Comparison of ENCODE assay signal across 27 mouse cellular contexts in genomic region chr11:26516086-26516485, GRCm38 (mm10).
DNase-seq lines count a peak whose midpoint lies in the region; ATAC-seq and TF ChIP-seq lines count a peak whose summit lies in the region.
"Had no signal": no experiment of that assay in that cellular context is flagged by ENCODE, and none has a peak within 500 bp of the region (broad histone marks: within the 10 kb centered on the region; RNA-seq: fewer than 3 reads in every experiment).

No protein-coding gene starts in this region.

- no peak for ATAC-seq in heart, embryonic 13.5 days (ENCODE audit: extremely low read depth, insufficient number of reproducible peaks, low FRiP score, low TSS enrichment)
- peak; percentile 73 for ATAC-seq in heart, embryonic 16.5 days (replicated peaks; ENCODE audit: extremely low read depth, insufficient read depth, low FRiP score)
- peak; percentile 64; the same call in 1 of the 2 replicates for ATAC-seq in lung, embryonic 15.5 days (ENCODE audit: borderline replicate concordance, extremely low read depth, low FRiP score, low TSS enrichment)
- ATAC-seq in midbrain, embryonic 11.5 days (ENCODE audit: low FRiP score): no peak
- no peak for ATAC-seq in midbrain, postnatal 0 days (ENCODE audit: low FRiP score)
- ATAC-seq: CD4-positive, CD25-positive, alpha-beta regulatory T cell, adult 4 months; forebrain, embryonic 14.5 days; forebrain, postnatal 0 days; hindbrain, postnatal 0 days; inflammation-experienced regulatory T-cells, adult 6 months; intestine, embryonic 16.5 days had no signal

- peak overlapping the region; percentile 65 for H3K27ac ChIP-seq in heart, embryonic 13.5 days (replicated peaks)
- H3K27ac ChIP-seq in heart, embryonic 10.5 days: no peak overlapping the region
- H3K27ac ChIP-seq in heart, embryonic 16.5 days (ENCODE audit: low read length): peak overlapping the region; percentile 61
- no peak overlapping the region for H3K27ac ChIP-seq in lung, embryonic 15.5 days
- H3K27ac ChIP-seq in midbrain, embryonic 11.5 days (ENCODE audit: low read depth, low read length): no peak overlapping the region
- H3K27ac ChIP-seq in midbrain, postnatal 0 days (ENCODE audit: low read depth, low read length): no peak overlapping the region
- H3K27ac ChIP-seq: embryonic facial prominence, embryonic 12.5 days; embryonic facial prominence, embryonic 15.5 days; gastrocnemius, adult 2 months; heart, adult 2 months; hindbrain, embryonic 14.5 days; hindbrain, postnatal 0 days had no signal

- no peak overlapping the region for H3K4me3 ChIP-seq in heart, embryonic 13.5 days
- no peak overlapping the region for H3K4me3 ChIP-seq in heart, embryonic 10.5 days
- H3K4me3 ChIP-seq in heart, embryonic 16.5 days (ENCODE audit: low read length): no peak overlapping the region
- no peak overlapping the region for H3K4me3 ChIP-seq in lung, embryonic 15.5 days
- H3K4me3 ChIP-seq in lung, adult 2 months (replicated peaks; ENCODE audit: extremely low read depth, low read depth, low read length): no peak overlapping the region
- H3K4me3 ChIP-seq in midbrain, embryonic 11.5 days (ENCODE audit: low read depth, low read length): no peak overlapping the region
- no peak overlapping the region for H3K4me3 ChIP-seq in midbrain, postnatal 0 days (ENCODE audit: low read depth, low read length)
- H3K4me3 ChIP-seq: embryonic facial prominence, embryonic 12.5 days; embryonic facial prominence, embryonic 15.5 days; gastrocnemius, adult 2 months; heart, adult 2 months had no signal

- TF ChIP-seq CTCF in lung, adult 2 months (IDR thresholded peaks at IDR 0.05; ENCODE audit: insufficient read depth, low read length): no peak
- no peak for TF ChIP-seq CTCF in midbrain, postnatal 0 days (IDR thresholded peaks at IDR 0.05)

- H3K36me3 ChIP-seq in heart, embryonic 13.5 days: no peaks in the 10 kb centered on the region
- no peaks in the 10 kb centered on the region for H3K36me3 ChIP-seq in heart, embryonic 10.5 days
- H3K36me3 ChIP-seq in heart, embryonic 16.5 days (ENCODE audit: control insufficient read depth, insufficient read depth): no peaks in the 10 kb centered on the region
- H3K36me3 ChIP-seq in lung, embryonic 15.5 days: no peaks in the 10 kb centered on the region
- no peaks in the 10 kb centered on the region for H3K36me3 ChIP-seq in midbrain, embryonic 11.5 days (ENCODE audit: control insufficient read depth, insufficient read depth, low read length)
- H3K36me3 ChIP-seq in midbrain, postnatal 0 days (ENCODE audit: insufficient read depth, low read length): no peaks in the 10 kb centered on the region
- H3K36me3 ChIP-seq: embryonic facial prominence, embryonic 12.5 days; embryonic facial prominence, embryonic 15.5 days had no signal

- peak overlapping the region; percentile 25; the same call in 1 of the 2 replicates for H3K4me2 ChIP-seq in heart, embryonic 13.5 days
- H3K4me2 ChIP-seq in heart, embryonic 16.5 days (ENCODE audit: low read depth, low read length): no peak overlapping the region
- no peak overlapping the region for H3K4me2 ChIP-seq in lung, embryonic 15.5 days
- H3K4me2 ChIP-seq in midbrain, embryonic 11.5 days: no peak overlapping the region
- H3K4me2 ChIP-seq in midbrain, postnatal 0 days (ENCODE audit: low read depth, low read length, poor library complexity, severe bottlenecking): no peak overlapping the region
- H3K4me2 ChIP-seq: embryonic facial prominence, embryonic 12.5 days; embryonic facial prominence, embryonic 15.5 days; hindbrain, embryonic 14.5 days had no signal

- no peaks in the 10 kb centered on the region for H3K27me3 ChIP-seq in heart, embryonic 13.5 days (replicated peaks)
- no peaks in the 10 kb centered on the region for H3K27me3 ChIP-seq in heart, embryonic 10.5 days (ENCODE audit: insufficient read depth, poor library complexity, severe bottlenecking)
- no peaks in the 10 kb centered on the region for H3K27me3 ChIP-seq in heart, embryonic 16.5 days (ENCODE audit: control insufficient read depth, insufficient read depth, low read length)
- no peaks in the 10 kb centered on the region for H3K27me3 ChIP-seq in lung, embryonic 15.5 days
- no peaks in the 10 kb centered on the region for H3K27me3 ChIP-seq in midbrain, embryonic 11.5 days (ENCODE audit: control insufficient read depth, insufficient read depth, low read length)
- no peaks in the 10 kb centered on the region for H3K27me3 ChIP-seq in midbrain, postnatal 0 days (ENCODE audit: insufficient read depth, low read length)
- H3K27me3 ChIP-seq: embryonic facial prominence, embryonic 12.5 days; embryonic facial prominence, embryonic 15.5 days had no signal

- no peak overlapping the region for H3K9ac ChIP-seq in heart, embryonic 13.5 days
- H3K9ac ChIP-seq in heart, embryonic 16.5 days (ENCODE audit: low read length): no peak overlapping the region
- no peak overlapping the region for H3K9ac ChIP-seq in lung, embryonic 15.5 days
- no peak overlapping the region for H3K9ac ChIP-seq in midbrain, embryonic 11.5 days (ENCODE audit: low read length)
- no peak overlapping the region for H3K9ac ChIP-seq in midbrain, postnatal 0 days (replicated peaks; ENCODE audit: low read length, poor library complexity, severe bottlenecking)
- H3K9ac ChIP-seq: embryonic facial prominence, embryonic 12.5 days; embryonic facial prominence, embryonic 15.5 days; forebrain, postnatal 0 days; hindbrain, embryonic 14.5 days had no signal

- TF ChIP-seq POLR2A in lung, adult 2 months (IDR thresholded peaks at IDR 0.05; ENCODE audit: borderline replicate concordance, extremely low read depth, low read depth, low read length): no peak

- WGBS in heart, embryonic 13.5 days: 41% methylated on average over 2 of the region's 2 CpGs
- WGBS in heart, embryonic 10.5 days: 64% methylated on average over 2 of the region's 2 CpGs
- WGBS in heart, embryonic 16.5 days: 34% methylated on average over 2 of the region's 2 CpGs
- 29% methylated on average over 2 of the region's 2 CpGs for WGBS in lung, embryonic 15.5 days
- 47% methylated on average over 2 of the region's 2 CpGs for WGBS in lung, adult 2 months
- 78% methylated on average over 2 of the region's 2 CpGs for WGBS in midbrain, embryonic 11.5 days
- 73% methylated on average over 2 of the region's 2 CpGs for WGBS in midbrain, postnatal 0 days

- no peak for DNase-seq in heart, embryonic 10.5 days (ENCODE audit: low spot score)
- DNase-seq in heart, adult 18-20 months: no peak
- DNase-seq in lung, adult 2 months: no peak
- DNase-seq in midbrain, embryonic 11.5 days (ENCODE audit: low spot score, missing footprints): peak; percentile 54
- no peak for DNase-seq in midbrain, postnatal 0 days (ENCODE audit: low spot score)
- DNase-seq: adrenal gland, adult 2 months; adrenal gland, postnatal 14 days; cerebellum, adult 11 months; cerebellum, adult 2 months; cerebellum, adult 9-11 months; cerebellum, postnatal 25 days; forebrain, postnatal 0 days; gastrocnemius, adult 2 months; gastrocnemius, postnatal 14 days; heart, adult 2 months; heart, postnatal 36 days had no signal

- H3K4me1 ChIP-seq in heart, embryonic 13.5 days: peaks cover 12% of the 10 kb centered on the region
- no peaks in the 10 kb centered on the region for H3K4me1 ChIP-seq in heart, embryonic 10.5 days
- H3K4me1 ChIP-seq in heart, embryonic 16.5 days (ENCODE audit: control insufficient read depth, insufficient read depth, low read length): peaks cover 8% of the 10 kb centered on the region
- H3K4me1 ChIP-seq in lung, embryonic 15.5 days: no peaks in the 10 kb centered on the region
- no peaks in the 10 kb centered on the region for H3K4me1 ChIP-seq in lung, adult 2 months (ENCODE audit: control insufficient read depth, insufficient read depth, low read length)
- H3K4me1 ChIP-seq in midbrain, embryonic 11.5 days (ENCODE audit: control insufficient read depth, insufficient read depth, low read length): no peaks in the 10 kb centered on the region
- no peaks in the 10 kb centered on the region for H3K4me1 ChIP-seq in midbrain, postnatal 0 days (ENCODE audit: insufficient read depth, low read length)
- H3K4me1 ChIP-seq: embryonic facial prominence, embryonic 12.5 days; embryonic facial prominence, embryonic 15.5 days had no signal

- no peaks in the 10 kb centered on the region for H3K9me3 ChIP-seq in heart, embryonic 13.5 days
- no peaks in the 10 kb centered on the region for H3K9me3 ChIP-seq in heart, embryonic 10.5 days
- H3K9me3 ChIP-seq in heart, embryonic 16.5 days (replicated peaks; ENCODE audit: control insufficient read depth, low read length): no peaks in the 10 kb centered on the region
- no peaks in the 10 kb centered on the region for H3K9me3 ChIP-seq in lung, embryonic 15.5 days
- no peaks in the 10 kb centered on the region for H3K9me3 ChIP-seq in midbrain, embryonic 11.5 days (ENCODE audit: control insufficient read depth, low read length)
- no peaks in the 10 kb centered on the region for H3K9me3 ChIP-seq in midbrain, postnatal 0 days (ENCODE audit: low read length)
- H3K9me3 ChIP-seq: embryonic facial prominence, embryonic 12.5 days; embryonic facial prominence, embryonic 15.5 days had no signal

Comparison
In these comparisons a context has a peak if more than half of its experiments do, and no peak if none do; other contexts are left out.
1. ATAC-seq: peak in heart, embryonic 16.5 days (single experiment) and lung, embryonic 15.5 days (single experiment); none in heart, embryonic 13.5 days (single experiment), midbrain, embryonic 11.5 days (single experiment) and midbrain, postnatal 0 days (single experiment).
2. H3K27ac ChIP-seq: peak in heart, embryonic 13.5 days (single experiment) and heart, embryonic 16.5 days (single experiment); none in heart, embryonic 10.5 days (single experiment), lung, embryonic 15.5 days (single experiment), midbrain, embryonic 11.5 days (single experiment) and midbrain, postnatal 0 days (single experiment).